Mouse (Mus musculus) cortical plate, adult 2 months (tissue): ENCODE measurements around the gene Siglec1. TPM values are rescaled to one million over a fixed set of nuclear protein-coding genes. Genes with fewer than 3 reads are reported as not detected.
A peak's percentile ranks its signal among the peaks of the same experiment; 100 is the strongest.

Experiments used
- H3K27ac ChIP-seq: fragments of 200-500 bp; 2 replicates; pipeline ENCODE4 v1.5.1; 2012; ENCODE audit warnings: low read length, control low read depth, inconsistent platforms; ENCODE audit not compliant: insufficient read depth
- H3K4me1 ChIP-seq: fragments of 200-500 bp; 2 replicates; pipeline ENCODE4 v1.6.1; 2011; ENCODE audit warnings: low read length; ENCODE audit not compliant: control insufficient read depth, insufficient read depth
- H3K4me3 ChIP-seq: fragments of 200-500 bp; 2 replicates; pipeline ENCODE4 v1.5.1; 2011; ENCODE audit warnings: mild to moderate bottlenecking, low read length, control low read depth; ENCODE audit not compliant: insufficient read depth
- CTCF ChIP-seq: fragments of 200-500 bp; IDR thresholded peaks from 2 replicates; pipeline ENCODE4 v1.5.1; 2011; ENCODE audit warnings: mild to moderate bottlenecking, control low read depth, low read length; ENCODE audit not compliant: insufficient read depth; ENCODE audit errors: extremely low read depth
- POLR2A ChIP-seq: fragments of 200-500 bp; IDR thresholded peaks from 2 replicates; pipeline ENCODE4 v1.6.1; 2011; ENCODE audit warnings: mild to moderate bottlenecking, low read length, control low read depth; ENCODE audit not compliant: insufficient read depth; ENCODE audit errors: extremely low read depth
- polyA plus RNA-seq: library from polyadenylated mRNA; depleted of rRNA; stranded (reverse); fragments of >200 nt; gene quantifications from 2 replicates; pipeline ENCODE4 v1.2.3, GENCODE M21; 2012

The Siglec1 gene
- polyA plus RNA-seq, 1 experiment = 0.35 TPM

GRCm38 (mm10) chr2:131072536-131072935 is 14.0 kb downstream of the Siglec1 start:
- H3K27ac ChIP-seq = no peak overlapping the region
- no peaks in the 10 kb centered on the region for H3K4me1 ChIP-seq
- no peak overlapping the region for H3K4me3 ChIP-seq
- TF ChIP-seq CTCF = no peak
- TF ChIP-seq POLR2A = no peak

GRCm38 (mm10) chr2:131067481-131067880 is 19.1 kb downstream of the Siglec1 start:
- H3K4me1 ChIP-seq = no peaks in the 10 kb centered on the region
- H3K27ac ChIP-seq = no peak overlapping the region
- TF ChIP-seq POLR2A (no peak), CTCF (no peak)
- H3K4me3 ChIP-seq = no peak overlapping the region

GRCm38 (mm10) chr2:131066342-131066741 is 20.2 kb downstream of the Siglec1 start:
- TF ChIP-seq CTCF (no peak), POLR2A (no peak)
- no peaks in the 10 kb centered on the region for H3K4me1 ChIP-seq
- H3K27ac ChIP-seq = no peak overlapping the region
- H3K4me3 ChIP-seq = no peak overlapping the region

GRCm38 (mm10) chr2:131063404-131063864 is 23.1 kb downstream of the Siglec1 start, which contains the start of gene Adam33:
TSS of gene Adam33 (minus strand) at chr2:131063814.
- Histone ChIP-seq H3K4me3 (no peak within 1 kb of the TSS), H3K4me1 (peaks cover 3% of the 10 kb centered on the region; the same call in 1 of the 2 replicates), H3K27ac (no peak within 1 kb of the TSS)
- no peak for TF ChIP-seq POLR2A
- TF ChIP-seq CTCF = no peak

- H3K4me3 ChIP-seq = no peak overlapping the region
- TF ChIP-seq CTCF (no peak), POLR2A (no peak)
- H3K4me1 ChIP-seq = peaks cover 3% of the 10 kb centered on the region; the same call in 1 of the 2 replicates
- no peak overlapping the region for H3K27ac ChIP-seq
These were observed 25.0 kb downstream of the Siglec1 start for GRCm38 (mm10) chr2:131061607-131062006.

- TF ChIP-seq CTCF = no peak
- no peak for TF ChIP-seq POLR2A
- Histone ChIP-seq H3K27ac (no peak overlapping the region), H3K4me3 (no peak overlapping the region), H3K4me1 (peaks cover 3% of the 10 kb centered on the region; the same call in 1 of the 2 replicates)
These were observed 25.8 kb downstream of the Siglec1 start for GRCm38 (mm10) chr2:131060784-131061183.

GRCm38 (mm10) chr2:131059781-131060540 is 26.6 kb downstream of the Siglec1 start:
- no peak overlapping the region for H3K4me3 ChIP-seq
- TF ChIP-seq CTCF (no peak), POLR2A (no peak)
- no peak overlapping the region for H3K27ac ChIP-seq
- peaks cover 3% of the 10 kb centered on the region; the same call in 1 of the 2 replicates for H3K4me1 ChIP-seq

- Histone ChIP-seq H3K27ac (no peak overlapping the region), H3K4me3 (no peak overlapping the region), H3K4me1 (peaks cover 3% of the 10 kb centered on the region; the same call in 1 of the 2 replicates)
- no peak for TF ChIP-seq CTCF
- TF ChIP-seq POLR2A = no peak
These were observed 27.2 kb downstream of the Siglec1 start for GRCm38 (mm10) chr2:131059377-131059776.

- no peak overlapping the region for H3K4me3 ChIP-seq
- TF ChIP-seq CTCF = no peak
- no peak for TF ChIP-seq POLR2A
- no peak overlapping the region for H3K27ac ChIP-seq
- peaks cover 3% of the 10 kb centered on the region; the same call in 1 of the 2 replicates for H3K4me1 ChIP-seq
These were observed 27.9 kb downstream of the Siglec1 start for GRCm38 (mm10) chr2:131058672-131059071.

- H3K4me3 ChIP-seq = no peak overlapping the region
- peaks cover 3% of the 10 kb centered on the region; the same call in 1 of the 2 replicates for H3K4me1 ChIP-seq
- H3K27ac ChIP-seq = no peak overlapping the region
- TF ChIP-seq POLR2A = no peak
- peak; percentile 67 for TF ChIP-seq CTCF
These were observed 30.4 kb downstream of the Siglec1 start for GRCm38 (mm10) chr2:131056191-131056590.
